8 mouse cellular contexts compared by ENCODE assay signal in the genomic region with DNA sequence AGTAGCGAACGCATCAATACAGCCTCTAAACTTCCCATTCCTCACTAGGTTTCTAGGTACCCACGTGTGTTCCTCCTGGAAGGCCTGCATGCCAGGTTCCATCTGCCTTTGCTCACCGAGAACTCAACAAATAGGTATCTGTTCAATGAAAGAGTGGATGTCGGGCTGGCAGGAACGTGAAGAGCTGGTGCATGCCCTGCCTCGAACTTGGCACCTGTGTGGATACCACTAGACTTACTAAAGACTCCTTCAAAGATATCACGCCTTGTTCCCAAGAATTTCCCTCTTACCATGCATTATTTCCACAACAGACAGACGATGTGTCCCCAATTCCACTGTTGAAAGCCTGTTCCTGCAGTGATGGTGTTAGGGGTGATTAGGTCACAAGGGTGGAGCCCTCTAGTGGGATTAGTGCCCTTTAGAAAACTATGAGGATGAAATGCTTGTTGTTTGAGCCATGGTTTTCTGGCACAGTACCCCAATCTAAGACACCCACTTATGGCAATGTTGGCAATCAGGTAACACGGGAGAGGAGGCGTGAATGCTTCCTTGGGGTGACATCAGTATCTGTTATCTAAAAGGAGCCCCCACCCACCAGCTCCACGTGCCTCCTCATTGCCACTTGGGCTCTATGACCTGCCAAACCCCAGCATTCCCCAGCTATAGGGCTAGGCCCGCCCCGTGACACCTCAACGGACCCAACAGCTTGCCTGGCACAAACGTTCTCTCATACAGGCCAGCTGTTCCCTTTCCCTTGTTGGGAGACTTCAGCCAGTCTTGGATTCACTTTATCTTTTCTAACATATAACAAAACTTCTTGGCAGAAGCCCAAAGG. TPM values are rescaled to one million over a fixed set of nuclear protein-coding genes. Genes with fewer than 3 reads are reported as not detected.
A peak's percentile ranks its signal among the peaks of the same experiment; 100 is the strongest.
DNase-seq lines count a peak whose midpoint lies in the region; ATAC-seq and TF ChIP-seq lines count a peak whose summit lies in the region.

No protein-coding gene starts in this region.

- H3K4me1 ChIP-seq in heart, embryonic 13.5 days: peaks cover 65% of the 10 kb centered on the region
- peaks cover 7 to 20% of the 10 kb centered on the region in 2 experiments for H3K4me1 ChIP-seq in MEL (ENCODE audit: control insufficient read depth in 1 of 2, insufficient read depth in 2 of 2, low read length in 2 of 2)
- H3K4me1 ChIP-seq in heart, postnatal 0 days (ENCODE audit: control insufficient read depth, insufficient read depth): peaks cover 33% of the 10 kb centered on the region

- no peak for DNase-seq in heart, postnatal 14 days
- peak; percentile 59 for DNase-seq in MEL (ENCODE audit: low read depth, low spot score)
- peak; percentile 19 for DNase-seq in heart, postnatal 0 days (ENCODE audit: low spot score)
- DNase-seq in retina, embryonic 14.5 days (ENCODE audit: low spot score): no peak
- no peak for DNase-seq in layer of hippocampus, adult 18-20 months (ENCODE audit: low spot score in 2 of 2)

- TF ChIP-seq CTCF in MEL (IDR thresholded peaks at IDR 0.05 in 2 of 3, conservative IDR thresholded peaks at IDR 0.05 in 1 of 3; ENCODE audit: control insufficient read depth in 1 of 3, insufficient read depth in 1 of 3, low read depth in 2 of 3, low read length in 3 of 3, poor library complexity in 1 of 3, severe bottlenecking in 1 of 3): peak in 1 of 3 experiments; percentile 21; a peak in 1 of 6 replicates
- no peak for TF ChIP-seq CTCF in heart, postnatal 0 days (IDR thresholded peaks at IDR 0.05; ENCODE audit: low read depth)

- 59% methylated on average over 16 of the region's 16 CpGs for WGBS in heart, embryonic 13.5 days
- 58% methylated on average over 16 of the region's 16 CpGs for WGBS in heart, postnatal 0 days

- H3K27me3 ChIP-seq in heart, embryonic 13.5 days (replicated peaks): no peaks in the 10 kb centered on the region
- no peaks in the 10 kb centered on the region for H3K27me3 ChIP-seq in MEL (ENCODE audit: control insufficient read depth in 1 of 2, insufficient read depth in 2 of 2, low read length in 2 of 2)
- no peaks in the 10 kb centered on the region for H3K27me3 ChIP-seq in heart, postnatal 0 days (ENCODE audit: control insufficient read depth, insufficient read depth, low read length)

- no peak for TF ChIP-seq POLR2A in MEL (IDR thresholded peaks at IDR 0.05; ENCODE audit: control insufficient read depth in 1 of 2, insufficient read depth in 1 of 2, low read depth in 1 of 2, low read length in 2 of 2, poor library complexity in 1 of 2)

- peaks cover 6% of the 10 kb centered on the region for H3K79me2 ChIP-seq in MEL (ENCODE audit: control insufficient read depth, insufficient read depth, low read length, poor library complexity)

- intact Hi-C loops in heart, postnatal 14 days (cut with DNase I): no loop called here

- H3K36me3 ChIP-seq in heart, embryonic 13.5 days: no peaks in the 10 kb centered on the region
- peaks cover 0 to 7% of the 10 kb centered on the region in 2 experiments; a peak in 1 of 4 replicates for H3K36me3 ChIP-seq in MEL (ENCODE audit: control insufficient read depth in 1 of 2, insufficient read depth in 2 of 2, low read length in 2 of 2)
- no peaks in the 10 kb centered on the region for H3K36me3 ChIP-seq in heart, postnatal 0 days (replicated peaks; ENCODE audit: control insufficient read depth, insufficient read depth, low read length)

- peak overlapping the region; percentile 90 for H3K4me3 ChIP-seq in heart, embryonic 13.5 days
- H3K4me3 ChIP-seq in MEL (ENCODE audit: control insufficient read depth in 1 of 2, insufficient read depth in 1 of 2, low read depth in 2 of 2, low read length in 2 of 2): peak overlapping the region; percentile 66 to 74
- peak overlapping the region; percentile 87 for H3K4me3 ChIP-seq in heart, postnatal 0 days (ENCODE audit: low read depth, low read length)

- ATAC-seq in heart, embryonic 13.5 days (ENCODE audit: extremely low read depth, insufficient number of reproducible peaks, low FRiP score, low TSS enrichment): no peak
- no peak for ATAC-seq in heart, postnatal 0 days (ENCODE audit: insufficient read depth, low read depth)
- ATAC-seq in megakaryocyte-erythroid progenitor cell, adult 5-6 weeks (replicated peaks; ENCODE audit: low FRiP score, low TSS enrichment, poor library complexity, severe bottlenecking): peak; percentile 38
- ATAC-seq in inflammation-experienced regulatory T-cells, adult 6 months: no peak

- H3K27ac ChIP-seq in heart, embryonic 13.5 days (replicated peaks): peak overlapping the region; percentile 95
- H3K27ac ChIP-seq in MEL (ENCODE audit: control insufficient read depth, low read depth, low read length): peak overlapping the region; percentile 3
- H3K27ac ChIP-seq in heart, postnatal 0 days (ENCODE audit: low read depth): peak overlapping the region; percentile 88

- TF ChIP-seq EP300 in MEL (IDR thresholded peaks at IDR 0.05; ENCODE audit: low read depth in 1 of 2, low read length in 2 of 2): no peak
- no peak for TF ChIP-seq EP300 in heart, postnatal 0 days (IDR thresholded peaks at IDR 0.05; ENCODE audit: low read depth)

- H3K9ac ChIP-seq in heart, embryonic 13.5 days: peak overlapping the region; percentile 96
- H3K9ac ChIP-seq in MEL (ENCODE audit: control insufficient read depth, low read depth, low read length, poor library complexity, severe bottlenecking): peak overlapping the region; percentile 82
- peak overlapping the region; percentile 86; the same call in 1 of the 2 replicates for H3K9ac ChIP-seq in heart, postnatal 0 days (replicated peaks; ENCODE audit: low read depth, low read length)

- H3K9me3 ChIP-seq in heart, embryonic 13.5 days: no peaks in the 10 kb centered on the region
- H3K9me3 ChIP-seq in MEL (replicated peaks; ENCODE audit: insufficient read depth, low read length): no peaks in the 10 kb centered on the region
- H3K9me3 ChIP-seq in heart, postnatal 0 days (replicated peaks; ENCODE audit: control insufficient read depth, low read length): no peaks in the 10 kb centered on the region

- no peak for TF ChIP-seq RAD21 in MEL (IDR thresholded peaks at IDR 0.05; ENCODE audit: low read depth, low read length)

- peak overlapping the region; percentile 88 for H3K4me2 ChIP-seq in heart, embryonic 13.5 days
- H3K4me2 ChIP-seq in heart, postnatal 0 days (ENCODE audit: low read depth, low read length): peak overlapping the region; percentile 96

TF ChIP-seq in MEL, 35 proteins besides CTCF, POLR2A, EP300 and RAD21:
- TF ChIP-seq TAL1 (IDR thresholded peaks at IDR 0.05; ENCODE audit: low read length): 0 out of 2 replicates have a peak, but pooled peaks have one; percentile 12
- TF ChIP-seq MXI1 (IDR thresholded peaks at IDR 0.05; ENCODE audit: low read depth, low read length): 0 out of 2 replicates have a peak, but pooled peaks have one; percentile 61
- no peak for TF ChIP-seq SMC3 (IDR thresholded peaks at IDR 0.05; ENCODE audit: low read depth, low read length)
- no peak for TF ChIP-seq USF1 (IDR thresholded peaks at IDR 0.05; ENCODE audit: low read depth, low read length)
- no peak for TF ChIP-seq ZNF384 (IDR thresholded peaks at IDR 0.05; ENCODE audit: low read depth, low read length)
- TF ChIP-seq MAX (IDR thresholded peaks at IDR 0.05; ENCODE audit: low read length): peak; percentile 9; the same call in 1 of the 2 replicates
- TF ChIP-seq POLR2AphosphoS5 (IDR thresholded peaks at IDR 0.05; ENCODE audit: borderline replicate concordance, low read depth, low read length): no peak
- no peak for TF ChIP-seq NELFE (IDR thresholded peaks at IDR 0.05; ENCODE audit: low read depth, low read length)
- TF ChIP-seq TBP (IDR thresholded peaks at IDR 0.05; ENCODE audit: low read depth, low read length): no peak
- TF ChIP-seq GABPA (IDR thresholded peaks at IDR 0.05; ENCODE audit: low read depth, low read length): no peak
- 0 out of 2 replicates have a peak, but pooled peaks have one; percentile 30 for TF ChIP-seq SIN3A (IDR thresholded peaks at IDR 0.05; ENCODE audit: low read length)
- TF ChIP-seq MYB (IDR thresholded peaks at IDR 0.05; ENCODE audit: low read depth, low read length): no peak
- TF ChIP-seq MAZ (IDR thresholded peaks at IDR 0.05; ENCODE audit: low read depth, low read length): no peak
- 0 out of 2 replicates have a peak, but pooled peaks have one; percentile 28 for TF ChIP-seq ETS1 (IDR thresholded peaks at IDR 0.05; ENCODE audit: low read depth, low read length)
- TF ChIP-seq TCF12 (IDR thresholded peaks at IDR 0.05; ENCODE audit: low read depth, low read length): no peak

RNA-seq across cellular contexts. Expression of gene Dexi, which starts 1.9 kb away (rescaled TPM):
- 13.3 and 15.0 TPM in 2 replicates for polyA plus RNA-seq in heart, embryonic 13.5 days (2015; fragmentation: Nextera tagmentation; extraction: Ambion mirVana)
- total RNA-seq in heart, postnatal 14 days (2021): 10 to 100 TPM; 29.4 to 32.5 TPM
- 8.1 and 9.3 TPM in 2 replicates for total RNA-seq in MEL (2012; rRNA removed)
- polyA plus RNA-seq in MEL (2012; ENCODE audit: insufficient read depth in 1 of 2, insufficient read length in 2 of 2, low read depth in 1 of 2, low replicate concordance in 2 of 2, missing spikeins in 1 of 2): 10 to 100 TPM in 1 of 2 experiments, not detected in 1; 17.8 TPM
- 41.9 and 76.4 TPM in 2 replicates for total RNA-seq in heart, postnatal 0 days (2014; rRNA removed; ENCODE audit: low replicate concordance)
- 15.0 and 15.6 TPM in 2 replicates for polyA plus RNA-seq in heart, postnatal 0 days (2015; fragmentation: Nextera tagmentation; extraction: Ambion mirVana)
- total RNA-seq in megakaryocyte-erythroid progenitor cell, adult 5-6 weeks (2014; fragmentation: Nextera tagmentation): 12.5 and 13.2 TPM in 2 replicates
- total RNA-seq in megakaryocyte-erythroid progenitor cell, adult 5-6 weeks (2017): 1.8 and 3.2 TPM in 2 replicates
- polyA plus RNA-seq in inflammation-experienced regulatory T-cells, adult 6 months (2017; shearing (Covaris generic)): 1 to 10 TPM; 4.1 to 5.1 (median 4.6) TPM
- 10 to 100 TPM; 62.8 to 67.7 TPM for total RNA-seq in layer of hippocampus, adult 18-20 months (2021)

RNA-seq across cellular contexts. Expression of gene Clec16a, which starts 4.2 kb away (rescaled TPM):
- polyA plus RNA-seq in heart, embryonic 13.5 days (2015; fragmentation: Nextera tagmentation; extraction: Ambion mirVana): 24.9 and 29.7 TPM in 2 replicates
- 10 to 100 TPM; 46.0 to 50.7 TPM for total RNA-seq in heart, postnatal 14 days (2021)
- total RNA-seq in MEL (2012; rRNA removed): 10.4 TPM in 2 replicates
- polyA plus RNA-seq in MEL (2012; ENCODE audit: insufficient read depth in 1 of 2, insufficient read length in 2 of 2, low read depth in 1 of 2, low replicate concordance in 2 of 2, missing spikeins in 1 of 2): 10 to 100 TPM; 22.1 to 49.3 TPM
- 32.0 and 39.6 TPM in 2 replicates for total RNA-seq in heart, postnatal 0 days (2014; rRNA removed; ENCODE audit: low replicate concordance)
- 36.1 and 37.7 TPM in 2 replicates for polyA plus RNA-seq in heart, postnatal 0 days (2015; fragmentation: Nextera tagmentation; extraction: Ambion mirVana)
- 13.2 and 20.9 TPM in 2 replicates for total RNA-seq in megakaryocyte-erythroid progenitor cell, adult 5-6 weeks (2014; fragmentation: Nextera tagmentation)
- total RNA-seq in megakaryocyte-erythroid progenitor cell, adult 5-6 weeks (2017): 6.3 and 13.6 TPM in 2 replicates
- polyA plus RNA-seq in inflammation-experienced regulatory T-cells, adult 6 months (2017; shearing (Covaris generic)): 10 to 100 TPM in 1 of 3 experiments, 1 to 10 TPM in 2; 5.7 to 10.2 (median 7.8) TPM
- total RNA-seq in layer of hippocampus, adult 18-20 months (2021): 10 to 100 TPM; 93.0 to 95.7 TPM

Comparison
In these comparisons a context has a peak if more than half of its experiments do, and no peak if none do; other contexts are left out.
1. DNase-seq: peak in MEL (single experiment) and heart, postnatal 0 days (single experiment); none in heart, postnatal 14 days (0 of 2), retina, embryonic 14.5 days (single experiment) and layer of hippocampus, adult 18-20 months (0 of 2).
2. H3K27ac ChIP-seq: peak in every context shown above with its lines; median percentile 95 in heart, embryonic 13.5 days; 88 in heart, postnatal 0 days; 3 in MEL.
3. Peak in every context shown above with its lines, with median percentiles within 50 percentile points of each other: H3K4me3 ChIP-seq and H3K9ac ChIP-seq.